Mouse (Mus musculus): ENCODE measurements around the gene 4930480E11Rik. TPM values are rescaled to one million over a fixed set of nuclear protein-coding genes. Genes with fewer than 3 reads are reported as not detected.
"Not testable (repeated sequence)": the region's sequence is repeated elsewhere in the genome, so short reads cannot be mapped to it uniquely, and the experiment has no call there.

4930480E11Rik gene
- not detected in 2 replicates for polyA plus RNA-seq (2014; fragmentation: Nextera tagmentation; extraction: Ambion mirVana)

GRCm38 (mm10) chrX:78369343-78369742 is at the start of gene 4930480E11Rik:
Gene 4930480E11Rik (plus strand): TSS chrX:78369643.
- Histone ChIP-seq H3K4me3 (ENCODE audit: low read depth, low read length) (no peak within 1 kb of the TSS), H3K9ac (ENCODE audit: low read length) (no peak within 1 kb of the TSS), H3K27me3 (ENCODE audit: control insufficient read depth, insufficient read depth, low read length) (no peaks in the 10 kb centered on the region), H3K4me1 (replicated peaks; ENCODE audit: control insufficient read depth, insufficient read depth, low read length) (no peaks in the 10 kb centered on the region), H3K4me2 (ENCODE audit: low read depth, low read length, severe bottlenecking) (no peak within 1 kb of the TSS), H3K27ac (ENCODE audit: low read depth, low read length) (no peak within 1 kb of the TSS), H3K9me3 (ENCODE audit: control insufficient read depth, low read length) (no peaks in the 10 kb centered on the region; the same call in 1 of the 2 replicates), H3K36me3 (ENCODE audit: control insufficient read depth, insufficient read depth, low read length) (no peaks in the 10 kb centered on the region)
- DNase-seq (ENCODE audit: low spot score) (no peak), ATAC-seq (replicated peaks; ENCODE audit: low FRiP score) (no peak)
- 80% methylated on average over 1 of the region's 1 CpGs for WGBS

- not testable (repeated sequence) for H3K9me3 ChIP-seq (ENCODE audit: control insufficient read depth, low read length); ATAC-seq (replicated peaks; ENCODE audit: low FRiP score); H3K4me3 ChIP-seq (ENCODE audit: low read depth, low read length); H3K9ac ChIP-seq (ENCODE audit: low read length); DNase-seq (ENCODE audit: low spot score); H3K27me3 ChIP-seq (ENCODE audit: control insufficient read depth, insufficient read depth, low read length); H3K4me2 ChIP-seq (ENCODE audit: low read depth, low read length, severe bottlenecking); H3K27ac ChIP-seq (ENCODE audit: low read depth, low read length); H3K36me3 ChIP-seq (ENCODE audit: control insufficient read depth, insufficient read depth, low read length); H3K4me1 ChIP-seq (replicated peaks; ENCODE audit: control insufficient read depth, insufficient read depth, low read length)
- 58% methylated on average over 2 of the region's 2 CpGs for WGBS
Observed at GRCm38 (mm10) chrX:78403346-78403745, 33.9 kb downstream of the 4930480E11Rik start.

Other genes starting within 250 kb of the 4930480E11Rik start
- not detected in 2 replicates for gene Gm5938, start 244.2 kb upstream of the 4930480E11Rik start, polyA plus RNA-seq (2014; fragmentation: Nextera tagmentation; extraction: Ambion mirVana)
- gene Obp1b, start 182.9 kb upstream of the 4930480E11Rik start, polyA plus RNA-seq (2014; fragmentation: Nextera tagmentation; extraction: Ambion mirVana), result not detected in 2 replicates
- not detected in 2 replicates for gene Gm14743, start 123.7 kb upstream of the 4930480E11Rik start, polyA plus RNA-seq (2014; fragmentation: Nextera tagmentation; extraction: Ambion mirVana)
- gene Prrg1, start 214.3 kb downstream of the 4930480E11Rik start, polyA plus RNA-seq (2014; fragmentation: Nextera tagmentation; extraction: Ambion mirVana), result 8.0 and 8.6 TPM in 2 replicates